Mouse (Mus musculus) cerebellum, adult (tissue): Measurements from ENCODE around the gene Ctnnd2.

ENCODE experiments used
- ATAC-seq: cut with Nextera tagmentation; 2 replicates; pipeline ENCODE4 v1.9.2; 2017; ENCODE audit warnings: mild to moderate bottlenecking, moderate library complexity, mixed read lengths; ENCODE audit not compliant: insufficient number of reproducible peaks, low FRiP score, low TSS enrichment

The Ctnnd2 gene

DNA sequence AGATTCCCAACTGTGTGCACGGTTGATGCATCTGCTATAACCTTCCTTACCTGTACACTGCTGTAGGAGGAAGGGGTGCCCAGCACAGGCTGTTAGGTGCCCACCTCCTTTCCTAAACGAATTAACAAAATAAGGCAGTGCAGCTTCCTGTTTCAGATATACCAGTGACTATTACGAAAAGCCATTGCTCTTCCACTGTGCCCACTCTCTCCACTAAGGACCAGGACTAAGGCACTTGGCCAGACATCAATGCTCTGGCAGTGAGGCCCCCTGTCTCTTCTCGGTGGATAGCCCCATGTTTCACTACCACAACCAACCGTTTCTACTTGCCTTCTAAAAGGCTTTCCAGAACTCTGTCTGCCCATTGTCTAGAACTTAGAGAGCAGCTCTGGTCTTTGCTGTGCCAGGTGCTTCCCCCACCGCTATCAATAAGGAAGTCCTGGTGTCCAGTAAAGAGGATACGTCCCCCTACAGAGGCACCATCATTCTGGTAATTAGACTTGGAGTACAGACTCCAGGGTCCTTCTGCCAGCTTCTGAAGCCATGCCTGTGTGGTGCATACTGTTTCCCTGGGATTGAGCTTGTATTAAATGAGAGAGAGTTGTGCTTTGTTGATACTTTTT, 459.8 kb downstream of the Ctnnd2 start:
- ATAC-seq: no peak

DNA sequence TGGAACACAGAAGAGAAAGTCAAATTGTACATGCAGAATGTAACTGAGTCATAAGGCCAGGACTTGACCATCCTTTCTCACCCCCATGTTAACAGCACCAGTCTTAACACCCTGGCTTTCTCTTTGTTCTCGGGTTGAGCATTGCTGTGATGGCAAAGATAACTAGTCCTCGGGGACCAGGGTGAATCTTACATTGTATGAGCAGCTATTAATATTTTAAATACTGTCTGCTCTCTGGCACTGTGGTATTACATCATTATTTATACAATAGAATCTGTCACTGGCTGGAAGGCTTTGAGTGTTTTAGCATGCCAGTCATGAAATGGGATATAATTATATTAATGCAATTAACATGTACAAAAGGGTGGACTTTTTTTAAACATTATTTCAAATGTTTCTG, 461.5 kb downstream of the Ctnnd2 start:
- no peak for ATAC-seq

DNA sequence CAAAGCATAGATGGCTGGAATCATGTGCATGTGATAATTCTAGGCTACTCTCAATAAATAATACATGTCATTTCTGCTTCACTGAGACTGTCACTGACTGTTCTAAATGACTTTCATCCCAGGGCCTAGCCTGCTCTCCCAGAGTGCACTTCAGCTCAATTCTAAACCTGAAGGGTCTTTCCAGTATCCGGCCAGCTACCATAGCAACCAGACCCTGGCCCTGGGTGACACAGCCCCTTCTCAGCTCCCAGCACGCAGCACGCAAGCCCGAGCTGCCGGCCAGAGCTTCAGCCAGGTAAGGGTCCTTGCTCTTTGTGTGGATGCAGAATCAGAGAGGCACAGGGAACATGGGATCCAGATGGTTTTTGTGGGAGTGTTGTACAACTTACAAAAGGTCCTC, 462.1 kb downstream of the Ctnnd2 start:
- ATAC-seq: no peak

DNA sequence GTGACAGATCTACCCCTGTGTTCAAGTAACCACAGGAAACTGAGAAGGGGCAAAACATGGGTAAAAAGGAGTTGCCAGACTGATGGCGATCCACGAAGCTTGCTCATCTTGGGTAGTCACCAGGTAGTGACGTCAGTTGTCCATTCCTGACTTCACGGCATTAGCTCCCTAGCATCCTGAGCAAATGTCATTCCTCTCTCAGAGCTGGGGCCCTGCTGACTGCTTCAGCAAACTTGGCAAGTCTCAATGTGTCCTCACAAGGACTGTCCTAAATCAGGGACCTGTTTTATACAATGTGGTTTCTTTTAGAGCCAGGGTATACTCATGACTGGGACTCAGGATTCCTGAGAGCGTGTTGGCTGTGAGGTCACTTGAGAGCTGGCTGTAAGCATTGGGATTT, 468.3 kb downstream of the Ctnnd2 start:
- ATAC-seq: 0 out of 2 replicates have a peak, but pooled peaks have one; percentile 17

DNA sequence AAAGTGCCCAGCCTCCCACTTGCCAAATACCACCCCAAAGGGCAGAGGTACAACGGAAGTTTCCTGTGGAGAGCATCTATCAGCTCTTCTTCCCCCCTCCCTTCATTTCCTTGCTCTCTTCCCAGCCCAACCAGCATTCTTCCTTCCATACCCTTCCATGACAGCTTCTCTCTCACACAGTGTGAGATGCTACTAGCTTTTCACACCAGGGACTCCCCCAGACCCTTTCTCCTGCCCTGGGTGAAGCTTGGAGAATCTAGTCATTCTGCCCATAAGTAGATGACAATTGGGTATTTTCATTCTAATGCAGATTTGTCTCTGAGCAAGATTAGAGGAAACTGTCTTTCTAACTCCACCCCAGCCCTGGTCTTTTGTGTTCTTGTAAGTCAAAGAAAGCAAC, 473.3 kb downstream of the Ctnnd2 start:
- ATAC-seq: no peak

DNA sequence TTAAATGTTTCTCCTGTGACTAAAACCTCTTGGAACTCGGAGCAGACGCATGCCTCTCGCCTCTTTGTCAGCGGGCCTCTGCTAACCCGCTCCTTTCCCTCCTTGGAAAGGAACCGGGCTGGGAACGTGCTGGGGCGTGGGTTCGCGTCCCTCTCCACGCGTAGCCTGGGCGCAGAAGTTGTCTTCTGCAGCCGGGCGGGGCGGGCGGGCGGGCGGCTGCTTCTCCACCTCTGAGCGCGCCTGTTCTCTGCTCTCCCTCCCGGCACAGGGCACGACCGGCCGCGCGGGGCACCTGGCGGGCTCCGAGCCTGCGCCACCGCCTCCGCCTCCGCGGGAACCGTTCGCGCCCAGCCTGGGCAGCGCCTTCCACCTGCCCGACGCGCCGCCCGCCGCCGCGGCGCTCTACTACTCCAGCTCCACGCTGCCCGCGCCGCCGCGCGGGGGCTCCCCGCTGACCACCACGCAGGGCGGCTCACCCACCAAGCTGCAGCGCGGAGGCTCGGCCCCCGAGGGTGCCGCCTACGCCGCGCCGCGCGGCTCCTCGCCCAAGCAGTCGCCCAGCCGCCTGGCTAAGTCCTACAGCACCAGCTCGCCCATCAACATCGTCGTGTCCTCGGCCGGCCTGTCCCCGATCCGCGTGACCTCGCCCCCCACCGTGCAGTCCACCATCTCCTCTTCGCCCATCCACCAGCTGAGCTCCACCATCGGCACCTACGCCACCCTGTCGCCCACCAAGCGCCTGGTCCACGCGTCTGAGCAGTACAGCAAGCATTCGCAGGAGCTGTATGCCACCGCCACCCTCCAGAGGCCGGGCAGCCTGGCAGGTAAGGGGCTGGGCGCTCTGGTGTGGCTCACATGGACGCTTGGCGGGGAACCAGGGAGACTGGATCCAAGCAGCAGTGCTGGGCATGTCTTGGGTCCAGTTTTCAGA, 474.4 kb downstream of the Ctnnd2 start:
- peak; percentile 56 for ATAC-seq

DNA sequence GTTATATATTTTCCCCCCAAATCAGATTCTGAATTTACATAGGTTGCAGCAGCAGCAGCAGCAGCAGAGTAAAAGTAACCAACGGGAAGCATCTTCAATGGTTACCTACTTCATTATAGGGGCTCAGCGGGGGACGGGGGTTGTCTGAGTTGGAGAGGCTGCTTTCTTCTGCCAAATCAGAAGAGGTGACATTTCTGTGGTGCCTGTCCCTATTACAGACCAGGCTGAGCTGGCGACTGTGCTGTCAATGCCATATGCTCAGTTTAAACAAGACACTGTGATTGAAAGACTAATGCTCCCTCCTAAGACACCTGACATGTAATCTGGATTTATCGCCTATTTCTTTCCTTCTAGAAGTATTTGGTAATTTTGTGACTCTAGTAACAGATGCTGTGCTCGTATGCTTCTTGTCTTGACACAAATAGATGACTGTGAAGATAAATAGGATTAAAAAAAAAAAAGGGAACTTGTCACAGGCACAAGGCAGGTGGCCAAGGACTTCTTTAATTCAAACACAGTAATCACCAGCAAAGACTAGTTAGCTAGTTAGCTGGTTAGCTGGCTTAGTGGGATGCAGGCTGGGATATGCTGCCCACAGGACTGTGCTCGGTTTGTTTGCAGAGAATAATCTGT, 475.4 kb downstream of the Ctnnd2 start:
- ATAC-seq: peak; percentile 64

DNA sequence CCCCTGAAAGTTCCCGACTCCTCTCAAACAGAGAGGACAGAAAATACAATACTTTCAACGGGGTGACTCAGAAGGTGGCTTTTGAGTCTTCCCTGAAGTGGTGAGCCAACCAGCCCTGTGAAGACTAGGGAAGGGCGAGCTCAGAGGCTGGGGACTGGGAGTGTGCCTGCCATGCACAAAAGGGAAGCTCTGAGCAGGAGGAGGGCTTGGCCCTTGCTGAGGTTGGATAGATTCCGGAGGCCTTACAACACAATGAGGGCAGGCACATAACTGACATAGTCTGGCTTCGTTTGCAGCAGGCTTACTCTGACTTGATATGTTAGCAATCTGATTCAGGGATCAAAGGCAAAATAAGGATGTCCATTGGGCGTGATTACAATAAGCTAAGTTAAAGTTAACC, 477.6 kb downstream of the Ctnnd2 start:
- ATAC-seq: no peak

DNA sequence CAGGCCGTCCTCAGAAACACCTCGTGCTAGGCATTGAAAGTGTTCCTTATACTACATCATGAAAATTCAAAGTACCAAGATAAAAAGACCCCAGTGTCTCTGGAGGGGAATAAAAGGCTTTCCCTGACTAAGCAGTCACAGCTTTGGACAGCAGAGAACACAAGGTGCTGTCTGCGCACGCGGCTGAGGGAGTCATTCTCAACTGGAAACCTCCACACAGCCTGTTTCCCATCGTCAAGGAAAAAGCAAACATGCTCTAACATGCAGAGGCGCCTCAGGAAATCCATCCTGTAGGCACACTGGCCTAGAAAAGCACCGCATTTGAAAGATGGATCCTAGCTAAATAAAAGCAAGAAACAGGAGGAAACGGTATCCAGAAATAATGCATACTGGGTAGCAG, 483.0 kb downstream of the Ctnnd2 start:
- no peak for ATAC-seq

DNA sequence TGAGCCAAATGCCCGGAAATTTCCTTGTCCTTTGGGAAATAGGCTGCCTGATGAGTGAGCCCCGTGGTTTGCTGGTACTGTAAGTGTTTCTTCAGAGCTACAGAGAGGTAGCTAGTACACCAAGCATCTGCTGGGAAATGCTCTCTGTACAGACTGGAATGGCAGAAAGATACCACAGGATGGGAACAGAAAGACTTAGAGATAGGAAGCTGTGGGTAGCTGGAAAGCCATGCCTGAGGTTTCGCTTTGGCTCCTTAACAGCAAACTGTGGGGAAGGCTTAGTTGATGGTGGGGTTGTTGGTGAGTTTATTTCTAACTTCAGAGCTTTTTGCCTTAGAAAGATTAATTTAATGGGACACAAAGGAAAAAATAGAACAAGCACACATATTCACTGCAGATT, 485.2 kb downstream of the Ctnnd2 start:
- no peak for ATAC-seq

DNA sequence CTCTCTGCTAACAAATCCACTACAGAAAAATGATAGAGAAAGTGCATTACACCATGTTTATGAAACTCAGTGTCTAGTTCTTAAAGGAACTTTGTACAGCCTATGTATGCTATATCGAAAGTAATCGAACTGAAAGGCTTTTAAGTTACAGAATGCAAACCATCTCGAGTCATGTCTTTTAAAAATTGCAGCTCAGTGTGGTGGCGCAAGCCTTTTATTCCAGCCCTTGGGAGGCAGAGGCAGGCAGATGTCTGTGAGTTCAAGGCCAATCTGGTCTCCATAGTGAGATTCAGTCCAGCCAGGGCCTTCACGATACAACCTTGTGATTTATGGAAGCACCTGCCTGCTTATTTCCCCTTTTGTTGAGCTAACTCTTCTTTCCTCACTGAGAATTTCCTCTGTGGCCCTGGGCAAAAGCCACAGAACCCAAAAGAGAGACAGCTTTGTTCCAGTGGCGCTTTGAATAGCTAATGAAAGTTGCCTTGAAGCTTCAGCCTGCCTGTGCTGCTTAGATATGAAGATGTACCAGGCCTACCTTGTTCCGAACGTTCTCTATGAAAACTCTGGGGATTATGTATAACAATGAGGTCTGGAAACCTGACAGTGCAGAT, 488.3 kb downstream of the Ctnnd2 start:
- no peak for ATAC-seq

DNA sequence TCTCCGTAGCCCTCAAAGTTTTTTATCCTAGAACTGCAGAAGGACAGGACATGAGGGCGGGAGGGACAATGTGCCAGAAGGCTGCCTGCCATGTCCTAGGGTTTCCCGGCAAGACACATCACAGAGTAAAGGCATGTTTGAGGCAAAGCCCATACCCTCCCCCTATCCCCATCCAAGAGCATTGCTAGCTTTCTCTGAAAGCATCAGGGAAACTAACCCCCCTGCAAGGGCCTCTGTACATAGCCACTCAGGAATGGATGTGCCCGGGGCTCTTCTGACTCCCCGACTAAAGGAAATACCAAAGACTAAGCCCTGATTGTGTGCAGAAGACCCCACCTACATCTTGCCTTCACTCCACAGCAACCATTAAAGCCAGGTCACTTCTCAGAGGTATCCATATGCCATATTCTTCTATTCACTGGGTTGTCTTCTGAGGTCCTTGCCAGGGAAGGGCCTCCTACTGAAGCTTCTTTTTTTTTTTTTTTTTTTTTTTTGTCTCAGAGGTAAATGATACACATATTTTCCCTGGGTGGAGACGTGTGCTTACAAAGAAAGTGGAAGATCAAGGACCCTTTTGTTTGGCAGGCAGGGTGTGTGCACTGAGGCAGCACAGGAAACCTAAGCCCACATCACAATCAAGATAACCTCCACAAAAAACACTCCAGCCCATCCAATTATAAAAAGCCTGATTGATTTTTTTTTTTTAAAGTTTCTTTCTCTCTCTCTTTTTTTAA, 489.5 kb downstream of the Ctnnd2 start:
- 0 out of 2 replicates have a peak, but pooled peaks have one; percentile 52 for ATAC-seq

DNA sequence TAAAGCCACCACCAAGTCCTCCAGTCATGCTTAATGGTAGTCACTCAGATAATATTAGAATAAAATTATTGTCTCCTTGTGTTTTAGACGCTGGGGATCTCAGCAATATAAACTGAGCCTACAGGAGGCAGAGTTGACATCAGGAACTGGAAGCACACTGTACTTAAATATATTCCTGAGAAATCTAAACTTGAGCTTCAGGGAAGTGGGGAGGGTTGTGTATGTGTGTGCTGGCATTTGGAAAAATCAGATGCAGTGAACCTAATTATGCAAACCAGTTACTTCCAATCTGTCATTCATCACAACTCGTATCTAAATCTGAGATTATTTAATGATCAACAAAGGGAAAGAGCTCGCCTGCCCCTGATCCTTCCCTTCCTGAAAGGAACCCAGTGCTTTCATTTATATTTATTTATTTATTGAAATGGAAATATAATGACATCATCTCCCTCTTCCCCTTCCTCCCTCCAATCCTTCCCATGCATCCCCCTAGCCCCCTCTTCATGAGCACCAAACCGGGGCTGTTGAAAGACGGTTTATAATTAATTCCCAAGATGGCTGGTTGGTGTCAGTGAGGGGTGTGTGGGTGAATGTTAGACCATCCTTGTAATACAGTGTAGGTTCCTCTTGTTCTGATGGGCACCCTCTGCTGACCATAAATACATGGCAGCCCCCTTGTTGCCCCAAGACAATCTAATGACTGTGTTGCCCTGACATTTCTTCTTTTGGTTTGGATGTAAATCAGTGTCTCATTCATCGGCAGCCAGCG, 495.6 kb downstream of the Ctnnd2 start:
- no peak for ATAC-seq

DNA sequence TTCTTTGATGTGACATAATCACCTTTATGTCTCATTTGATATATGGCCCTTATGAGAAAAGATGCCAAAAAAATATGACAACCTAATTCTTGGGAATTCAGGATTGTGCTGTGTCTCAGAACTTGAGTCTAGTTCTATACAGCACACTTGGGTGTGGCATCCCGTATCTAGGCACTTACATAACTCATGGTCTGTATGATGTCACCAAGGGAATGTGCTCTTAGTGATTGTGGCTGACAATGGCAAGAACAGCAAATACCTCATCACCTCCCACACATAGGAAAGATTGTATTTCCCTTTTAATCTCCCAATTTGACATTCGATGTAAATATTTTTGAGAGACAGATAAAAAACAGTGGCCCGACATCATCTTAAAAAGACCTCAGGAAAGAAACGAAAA, 509.5 kb downstream of the Ctnnd2 start:
- no peak for ATAC-seq

DNA sequence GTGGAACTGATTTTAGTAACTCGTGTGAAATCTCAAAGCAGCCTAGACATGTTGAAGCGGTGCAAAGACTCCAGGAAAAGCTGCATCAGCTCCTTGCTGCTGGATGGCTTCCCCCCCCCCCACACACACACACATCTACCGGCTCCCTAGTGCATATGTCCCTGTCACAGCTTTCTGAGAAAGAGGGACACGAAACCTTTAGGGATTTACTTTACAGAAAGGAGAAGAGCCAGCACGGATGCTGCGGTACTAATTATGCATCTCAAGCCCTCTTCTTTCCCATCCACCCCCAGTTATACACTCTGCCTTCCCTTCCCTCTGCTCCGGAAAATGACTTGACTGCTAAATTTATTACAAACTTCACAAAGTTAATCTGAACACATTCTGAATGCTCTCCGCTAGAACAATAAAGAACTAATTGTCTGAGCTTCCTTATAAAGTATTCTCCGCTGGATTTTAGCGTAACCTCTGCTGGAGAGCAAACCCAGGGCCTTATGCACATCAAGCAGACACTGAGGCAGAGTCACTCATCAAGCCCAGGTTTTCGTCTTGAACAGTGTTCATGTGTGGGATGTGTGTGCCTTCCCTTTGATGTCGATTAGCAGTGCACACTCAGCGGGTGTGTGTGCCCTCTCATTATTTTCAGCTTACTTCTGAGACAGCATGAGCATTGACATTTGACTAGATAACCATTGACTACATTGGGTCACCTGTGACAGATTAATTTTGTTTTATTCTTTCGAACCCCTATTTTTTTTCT, 510.1 kb downstream of the Ctnnd2 start:
- no peak for ATAC-seq

DNA sequence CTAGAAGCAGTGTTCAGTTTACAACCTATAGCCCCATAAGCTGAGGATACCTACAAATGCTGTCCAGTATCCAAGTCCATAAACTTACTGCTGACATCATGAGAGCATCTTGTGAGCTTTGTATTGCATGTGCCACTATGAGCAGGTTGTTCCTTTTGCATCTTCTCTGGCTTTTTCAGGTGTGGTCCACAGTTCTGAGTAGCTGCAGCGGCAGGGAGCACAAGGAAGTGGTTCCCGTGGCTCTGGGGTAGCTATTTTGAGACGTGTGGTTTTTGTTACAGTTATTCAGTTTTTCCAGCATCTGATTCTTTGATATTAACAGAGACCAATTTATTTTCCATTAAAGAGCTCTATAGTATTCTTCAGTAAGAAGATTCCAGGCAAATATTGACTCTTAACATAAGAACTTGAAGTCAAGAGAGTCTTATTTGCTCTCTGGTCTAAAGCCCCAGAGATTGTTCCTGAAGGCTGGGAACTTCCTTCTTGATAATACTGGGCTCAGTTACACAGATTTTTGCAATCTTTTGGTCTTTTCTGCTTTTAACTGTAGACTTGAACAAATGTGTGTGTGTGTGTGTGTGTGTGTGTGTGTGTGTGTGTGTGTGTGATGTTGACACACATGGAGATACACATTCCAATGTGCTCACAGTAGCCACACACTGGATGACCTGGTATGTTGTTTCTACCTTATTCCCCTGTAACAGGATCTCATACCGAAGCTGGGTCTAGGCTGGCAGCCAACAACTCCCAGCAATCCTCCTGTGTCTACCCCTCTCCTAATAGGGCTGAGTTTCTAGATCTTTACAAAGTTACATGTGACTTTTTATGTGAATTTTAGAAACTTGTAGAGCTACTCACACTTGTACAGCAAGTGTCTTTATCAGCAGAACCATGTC, 514.1 kb downstream of the Ctnnd2 start:
- no peak for ATAC-seq

DNA sequence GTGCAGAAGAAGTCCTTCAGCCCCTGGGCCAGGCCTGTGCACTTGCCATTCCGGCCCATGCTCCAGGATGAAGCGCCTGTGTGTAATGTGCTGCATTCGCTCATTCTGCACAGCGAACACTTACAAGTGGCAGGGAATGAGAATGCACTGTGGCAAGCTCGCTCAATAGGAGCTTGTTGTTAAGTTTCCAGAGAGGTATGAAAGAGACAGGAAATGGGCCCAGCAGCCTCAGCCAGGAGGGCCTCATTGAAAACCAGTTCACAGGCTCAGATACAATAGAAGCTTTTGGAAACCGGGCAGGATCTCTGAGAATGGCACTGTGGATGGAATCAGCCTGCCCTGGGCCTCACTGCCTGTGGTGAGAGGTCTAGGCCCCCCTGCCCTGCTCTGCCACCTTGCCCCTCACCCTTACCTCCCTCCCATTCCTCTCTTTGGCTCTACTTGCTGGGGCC, 521.4 kb downstream of the Ctnnd2 start:
- peak; percentile 47; the same call in 1 of the 2 replicates for ATAC-seq

DNA sequence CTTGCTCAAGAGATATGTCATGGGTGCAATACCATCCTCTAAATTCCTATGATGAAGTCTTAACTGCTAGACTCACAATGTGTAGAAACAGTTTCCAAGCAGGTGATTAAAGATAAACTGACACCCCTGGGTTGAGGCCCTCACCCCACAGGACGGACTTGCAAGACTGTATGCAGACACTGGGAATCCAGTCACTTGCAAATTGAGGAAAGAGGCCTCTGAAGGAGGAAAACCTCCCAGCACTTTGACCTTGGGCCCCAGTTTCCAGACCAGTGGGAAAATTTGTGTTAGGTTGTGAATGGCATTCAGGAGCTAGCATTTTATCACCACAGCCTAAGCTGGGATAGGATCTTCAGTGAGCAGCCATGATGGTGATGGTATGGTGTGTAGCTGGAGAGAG, 521.9 kb downstream of the Ctnnd2 start:
- ATAC-seq: no peak
